In the genomic region with DNA sequence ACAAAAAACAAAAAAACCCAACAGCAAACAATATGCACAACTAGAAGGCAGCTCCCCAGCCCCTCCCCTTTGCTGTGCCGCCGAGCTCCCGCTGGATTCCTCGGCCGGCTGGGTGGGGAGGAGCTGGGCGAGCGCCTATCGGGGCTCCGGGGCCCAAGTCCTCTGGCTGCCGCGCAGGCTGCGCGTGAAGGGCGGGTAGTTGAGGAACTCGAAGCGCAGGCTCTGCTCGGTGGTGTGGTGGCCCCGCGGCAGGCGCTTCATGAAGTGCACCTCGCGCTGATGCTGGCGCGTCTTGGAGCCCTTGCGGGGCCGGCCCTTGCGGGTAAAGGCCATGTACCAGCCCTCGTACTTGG, we compare ENCODE assay signal across 9 mouse cellular contexts. TPM values are rescaled to one million over a fixed set of nuclear protein-coding genes. Genes with fewer than 3 reads are reported as not detected.
A peak's percentile ranks its signal among the peaks of the same experiment; 100 is the strongest.
DNase-seq lines count a peak whose midpoint lies in the region; ATAC-seq and TF ChIP-seq lines count a peak whose summit lies in the region.
"Had no signal": no experiment of that assay in that cellular context is flagged by ENCODE, and none has a peak within 500 bp of the region (broad histone marks: within the 10 kb centered on the region; RNA-seq: fewer than 3 reads in every experiment).

No protein-coding gene starts in this region.

- peak overlapping the region; percentile 69 for H3K4me2 ChIP-seq in heart, embryonic 15.5 days

- ATAC-seq in heart, embryonic 15.5 days (replicated peaks; ENCODE audit: insufficient number of reproducible peaks, insufficient read depth, low FRiP score, low read depth): peak; percentile 70; the same call in 1 of the 2 replicates

- no peak overlapping the region; the same call in 1 of the 2 replicates for H3K9ac ChIP-seq in heart, embryonic 15.5 days

- H3K4me3 ChIP-seq in left cerebral cortex, adult 2 months: peak overlapping the region; percentile 24
- peak overlapping the region; percentile 38 for H3K4me3 ChIP-seq in heart, embryonic 15.5 days
- peak overlapping the region; percentile 74 for H3K4me3 ChIP-seq in megakaryocyte, embryonic 14.5 days (replicated peaks)
- H3K4me3 ChIP-seq in thymus, adult 2 months (ENCODE audit: control insufficient read depth, insufficient read depth, low read length): 0 out of 2 replicates have a peak overlapping the region, but pooled peaks have one; percentile 0

- no peak for TF ChIP-seq CTCF in left cerebral cortex, adult 2 months (IDR thresholded peaks at IDR 0.05)
- no peak for TF ChIP-seq CTCF in thymus, adult 2 months (IDR thresholded peaks at IDR 0.05; ENCODE audit: borderline replicate concordance, control insufficient read depth, extremely low read depth, insufficient read depth, low read length, poor library complexity)

- no peak overlapping the region for H3K27ac ChIP-seq in left cerebral cortex, adult 2 months
- no peak overlapping the region for H3K27ac ChIP-seq in heart, embryonic 15.5 days
- H3K27ac ChIP-seq in thymus, adult 2 months (ENCODE audit: control insufficient read depth, insufficient read depth, low read length): no peak overlapping the region

- intact Hi-C loops in left cerebral cortex, adult 2 months (cut with DNase I): no loop called here

- WGBS in heart, embryonic 15.5 days: 2% methylated on average over 28 of the region's 28 CpGs
- WGBS in thymus, adult 2 months: under 1% methylated on average over 28 of the region's 28 CpGs

- DNase-seq in left cerebral cortex, adult 2 months (ENCODE audit: extremely low spot score in 1 of 2, low spot score in 2 of 2): peak in 1 of 2 experiments; percentile 20
- DNase-seq in left cerebral cortex, adult 8-10 months (ENCODE audit: low spot score in 2 of 2): no peak
- peak; percentile 44 for DNase-seq in brain, adult 2 months (ENCODE audit: low read depth, low spot score)
- DNase-seq in kidney, postnatal 25 days: peak; percentile 44 to 69
- DNase-seq in thymus, adult 2 months: peak; percentile 52
- no peak for DNase-seq in adipocyte (ENCODE audit: low spot score)

- peaks cover 91% of the 10 kb centered on the region for H3K27me3 ChIP-seq in heart, embryonic 15.5 days
- peaks cover 97% of the 10 kb centered on the region for H3K27me3 ChIP-seq in megakaryocyte, embryonic 14.5 days (replicated peaks)
- H3K27me3 ChIP-seq in thymus, adult 2 months (ENCODE audit: control insufficient read depth, insufficient read depth, low read length): peaks cover 5% of the 10 kb centered on the region

- H3K9me3 ChIP-seq in heart, embryonic 15.5 days (replicated peaks): no peaks in the 10 kb centered on the region
- H3K9me3 ChIP-seq in megakaryocyte, embryonic 14.5 days: no peaks in the 10 kb centered on the region

- peaks cover 15% of the 10 kb centered on the region for H3K4me1 ChIP-seq in heart, embryonic 15.5 days (replicated peaks)
- H3K4me1 ChIP-seq in megakaryocyte, embryonic 14.5 days: peaks cover 18% of the 10 kb centered on the region
- H3K4me1 ChIP-seq in thymus, adult 2 months (replicated peaks; ENCODE audit: control insufficient read depth, insufficient read depth, low read length): peaks cover 26% of the 10 kb centered on the region

- TF ChIP-seq POLR2A in thymus, adult 2 months (IDR thresholded peaks at IDR 0.05; ENCODE audit: control insufficient read depth, extremely low read depth, insufficient read depth, low read length, poor library complexity): no peak

- H3K36me3 ChIP-seq in heart, embryonic 15.5 days: no peaks in the 10 kb centered on the region
- H3K36me3 ChIP-seq in megakaryocyte, embryonic 14.5 days (replicated peaks; ENCODE audit: low read length): no peaks in the 10 kb centered on the region
- H3K36me3 ChIP-seq in thymus, adult 2 months (ENCODE audit: control insufficient read depth, insufficient read depth, low read length): no peaks in the 10 kb centered on the region

RNA-seq across cellular contexts. Expression of a gene that starts 5.9 kb away (rescaled TPM):
- total RNA-seq in left cerebral cortex, adult 2 months (2021): not detected
- total RNA-seq in left cerebral cortex, adult 8-10 months (2022): not detected
- polyA plus RNA-seq in heart, embryonic 15.5 days (2015; fragmentation: Nextera tagmentation; extraction: Ambion mirVana): 0.47 and 0.52 TPM in 2 replicates
- 3.8 TPM in 1 of 2 replicates, not detected in the other for polyA plus RNA-seq in megakaryocyte, embryonic 14.5 days (2012; ENCODE audit: insufficient read depth, low replicate concordance)
- 0.26 and 0.33 TPM in 2 replicates for polyA plus RNA-seq in thymus, adult 2 months (2012; rRNA removed)
- total RNA-seq: left cerebral cortex, postnatal 25 days had no signal

RNA-seq across cellular contexts. Expression of a gene that starts 12.6 kb away (rescaled TPM):
- total RNA-seq in left cerebral cortex, adult 2 months (2021): 1 to 10 TPM; 4.1 to 6.8 TPM
- total RNA-seq in left cerebral cortex, adult 8-10 months (2022): 1 to 10 TPM; 4.7 to 6.8 (median 5.7) TPM
- polyA plus RNA-seq in heart, embryonic 15.5 days (2015; fragmentation: Nextera tagmentation; extraction: Ambion mirVana): 8.4 and 9.1 TPM in 2 replicates
- 7.1 and 43.7 TPM in 2 replicates for polyA plus RNA-seq in megakaryocyte, embryonic 14.5 days (2012; ENCODE audit: insufficient read depth, low replicate concordance)
- 146 and 167 TPM in 2 replicates for polyA plus RNA-seq in thymus, adult 2 months (2012; rRNA removed)

RNA-seq across cellular contexts. Expression of a gene that starts 46.8 kb away (rescaled TPM):
- 100 to 1,000 TPM; 164 to 176 TPM for total RNA-seq in left cerebral cortex, adult 2 months (2021)
- total RNA-seq in left cerebral cortex, adult 8-10 months (2022): 100 to 1,000 TPM; 142 to 157 (median 154) TPM
- polyA plus RNA-seq in heart, embryonic 15.5 days (2015; fragmentation: Nextera tagmentation; extraction: Ambion mirVana): 33.8 and 38.1 TPM in 2 replicates
- polyA plus RNA-seq in megakaryocyte, embryonic 14.5 days (2012; ENCODE audit: insufficient read depth, low replicate concordance): 1.5 and 9.8 TPM in 2 replicates
- polyA plus RNA-seq in thymus, adult 2 months (2012; rRNA removed): 71.2 and 74.2 TPM in 2 replicates

Comparison
In these comparisons a context has a peak if more than half of its experiments do, and no peak if none do; other contexts are left out.
1. DNase-seq: peak in brain, adult 2 months (single experiment), kidney, postnatal 25 days (2 of 2) and thymus, adult 2 months (single experiment); none in left cerebral cortex, adult 8-10 months (0 of 2) and adipocyte (single experiment).
2. H3K4me3 ChIP-seq: peak in every context shown above with its lines; median percentile 74 in megakaryocyte, embryonic 14.5 days; 38 in heart, embryonic 15.5 days; 24 in left cerebral cortex, adult 2 months; 0 in thymus, adult 2 months.